Mouse (Mus musculus): ENCODE measurements around the gene Sept10.

Sept10 gene

GRCm38 (mm10) chr10:59221473-59222270 is at the start of gene Sept10, which contains the start of gene Sowahc:
Sept10 (minus strand) TSS chr10:59221847.
Sowahc (plus strand) TSS chr10:59221953.
- DNase-seq (ENCODE audit: extremely low read depth, low read depth, low spot score), result peak; percentile 14

- DNase-seq (ENCODE audit: extremely low read depth, low read depth, low spot score), result no peak
Measured at GRCm38 (mm10) chr10:59268754-59269153, 47.1 kb upstream of the Sept10 start.

GRCm38 (mm10) chr10:59268109-59268508 is 46.5 kb upstream of the Sept10 start:
- DNase-seq (ENCODE audit: extremely low read depth, low read depth, low spot score), result no peak

- DNase-seq (ENCODE audit: extremely low read depth, low read depth, low spot score), result no peak
Measured at GRCm38 (mm10) chr10:59267275-59267674, 45.6 kb upstream of the Sept10 start.

- DNase-seq (ENCODE audit: extremely low read depth, low read depth, low spot score), result no peak
Measured at GRCm38 (mm10) chr10:59266097-59266496, 44.5 kb upstream of the Sept10 start.

GRCm38 (mm10) chr10:59265674-59266073 is 44.0 kb upstream of the Sept10 start:
- DNase-seq (ENCODE audit: extremely low read depth, low read depth, low spot score), result no peak

- DNase-seq (ENCODE audit: extremely low read depth, low read depth, low spot score), result no peak
Measured at GRCm38 (mm10) chr10:59265067-59265466, 43.4 kb upstream of the Sept10 start.

GRCm38 (mm10) chr10:59262979-59263378 is 41.3 kb upstream of the Sept10 start:
- DNase-seq (ENCODE audit: extremely low read depth, low read depth, low spot score), result no peak

GRCm38 (mm10) chr10:59262021-59262420 is 40.4 kb upstream of the Sept10 start:
- no peak for DNase-seq (ENCODE audit: extremely low read depth, low read depth, low spot score)

- no peak for DNase-seq (ENCODE audit: extremely low read depth, low read depth, low spot score)
Measured at GRCm38 (mm10) chr10:59261603-59262002, 40.0 kb upstream of the Sept10 start.

GRCm38 (mm10) chr10:59259572-59259971 is 37.9 kb upstream of the Sept10 start:
- no peak for DNase-seq (ENCODE audit: extremely low read depth, low read depth, low spot score)

GRCm38 (mm10) chr10:59256533-59256932 is 34.9 kb upstream of the Sept10 start:
- no peak for DNase-seq (ENCODE audit: extremely low read depth, low read depth, low spot score)

- no peak for DNase-seq (ENCODE audit: extremely low read depth, low read depth, low spot score)
Measured at GRCm38 (mm10) chr10:59253541-59254079, 32.0 kb upstream of the Sept10 start.

GRCm38 (mm10) chr10:59252396-59252795 is 30.7 kb upstream of the Sept10 start:
- no peak for DNase-seq (ENCODE audit: extremely low read depth, low read depth, low spot score)

GRCm38 (mm10) chr10:59251980-59252379 is 30.3 kb upstream of the Sept10 start:
- no peak for DNase-seq (ENCODE audit: extremely low read depth, low read depth, low spot score)

GRCm38 (mm10) chr10:59250679-59251078 is 29.0 kb upstream of the Sept10 start:
- peak; percentile 58 for DNase-seq (ENCODE audit: extremely low read depth, low read depth, low spot score)

GRCm38 (mm10) chr10:59249531-59249930 is 27.9 kb upstream of the Sept10 start:
- DNase-seq (ENCODE audit: extremely low read depth, low read depth, low spot score), result no peak

GRCm38 (mm10) chr10:59241141-59241541 is 19.5 kb upstream of the Sept10 start:
- peak; percentile 100 for DNase-seq (ENCODE audit: extremely low read depth, low read depth, low spot score)

- DNase-seq (ENCODE audit: extremely low read depth, low read depth, low spot score), result no peak
Measured at GRCm38 (mm10) chr10:59237757-59238156, 16.1 kb upstream of the Sept10 start.

GRCm38 (mm10) chr10:59236486-59236885 is 14.8 kb upstream of the Sept10 start:
- DNase-seq (ENCODE audit: extremely low read depth, low read depth, low spot score), result no peak

- DNase-seq (ENCODE audit: extremely low read depth, low read depth, low spot score), result no peak
Measured at GRCm38 (mm10) chr10:59235847-59236246, 14.2 kb upstream of the Sept10 start.

GRCm38 (mm10) chr10:59235227-59235626 is 13.6 kb upstream of the Sept10 start:
- DNase-seq (ENCODE audit: extremely low read depth, low read depth, low spot score), result no peak
